Mouse (Mus musculus) forebrain, embryonic 12.5 days (tissue): Measurements from ENCODE around the gene St5. TPM values are rescaled to one million over a fixed set of nuclear protein-coding genes. Genes with fewer than 3 reads are reported as not detected.

ENCODE experiments used
- ATAC-seq: fragments of 200-750 bp; cut with Nextera tagmentation; 2 replicates; pipeline ENCODE4 v1.8.0; 2017; ENCODE audit warnings: moderate TSS enrichment; ENCODE audit not compliant: low FRiP score
- H3K27ac ChIP-seq: fragments of 300-500 bp; sonication (generic); 2 replicates; pipeline ENCODE4 v1.5.1; 2016; ENCODE audit warnings: mild to moderate bottlenecking
- H3K27me3 ChIP-seq: fragments of 300-500 bp; sonication (generic); 2 replicates; pipeline ENCODE4 v1.6.1; 2016; ENCODE audit warnings: mild to moderate bottlenecking
- H3K36me3 ChIP-seq: fragments of 300-500 bp; sonication (generic); replicated peaks from 2 replicates; pipeline ENCODE4 v1.6.1; 2016; ENCODE audit warnings: mild to moderate bottlenecking
- H3K4me1 ChIP-seq: fragments of 300-500 bp; sonication (generic); 2 replicates; pipeline ENCODE4 v1.6.1; 2016
- H3K4me2 ChIP-seq: fragments of 300-500 bp; sonication (generic); 2 replicates; pipeline ENCODE4 v1.6.1; 2016; ENCODE audit warnings: mild to moderate bottlenecking, moderate library complexity
- H3K4me3 ChIP-seq: fragments of 300-500 bp; sonication (generic); replicated peaks from 2 replicates; pipeline ENCODE4 v1.5.1; 2016; ENCODE audit warnings: mild to moderate bottlenecking
- H3K9ac ChIP-seq: fragments of 300-500 bp; sonication (generic); 2 replicates; pipeline ENCODE4 v1.6.1; 2016; ENCODE audit warnings: mild to moderate bottlenecking
- H3K9me3 ChIP-seq: fragments of 300-500 bp; sonication (generic); 2 replicates; pipeline ENCODE4 v1.6.1; 2016
- WGBS: fragments of 180-500 bp; shearing (Covaris S2); methylation state at CpG from one replicate; pipeline ENCODE4 v1.1.7; 2016; 5-methylcytosine and 5-hydroxymethylcytosine counted together
- polyA plus RNA-seq: library from polyadenylated mRNA; unstranded; fragments of >200 nt; fragmentation: Nextera tagmentation; extraction: Ambion mirVana; gene quantifications from 2 replicates; pipeline ENCODE4 v1.2.1, GENCODE M21; 2016

The St5 gene
- polyA plus RNA-seq, 1 experiment from 2014 or later, result 26.0 TPM

- H3K9ac ChIP-seq, result no peak overlapping the region
- 92% methylated on average over 10 of the region's 10 CpGs for WGBS
- peaks cover 9% of the 10 kb centered on the region for H3K36me3 ChIP-seq
- no peak overlapping the region for H3K4me3 ChIP-seq
- no peaks in the 10 kb centered on the region for H3K27me3 ChIP-seq
- H3K27ac ChIP-seq, result no peak overlapping the region
- no peaks in the 10 kb centered on the region for H3K4me1 ChIP-seq
- no peaks in the 10 kb centered on the region for H3K9me3 ChIP-seq
- no peak for ATAC-seq
- no peak overlapping the region for H3K4me2 ChIP-seq
Observed at GRCm38 (mm10) chr7:109541609-109542363, 161.6 kb downstream of the St5 start.

GRCm38 (mm10) chr7:109540902-109541301 lies 162.5 kb downstream of the St5 start:
- no peaks in the 10 kb centered on the region for H3K9me3 ChIP-seq
- H3K36me3 ChIP-seq, result peaks cover 9% of the 10 kb centered on the region
- H3K4me3 ChIP-seq, result no peak overlapping the region
- H3K9ac ChIP-seq, result no peak overlapping the region
- no peak overlapping the region for H3K4me2 ChIP-seq
- ATAC-seq, result no peak
- peaks cover 4% of the 10 kb centered on the region; the same call in 1 of the 2 replicates for H3K4me1 ChIP-seq
- H3K27ac ChIP-seq, result no peak overlapping the region
- H3K27me3 ChIP-seq, result no peaks in the 10 kb centered on the region

GRCm38 (mm10) chr7:109536451-109536946 lies 166.9 kb downstream of the St5 start:
- Histone ChIP-seq H3K4me1 (peaks cover 4% of the 10 kb centered on the region; the same call in 1 of the 2 replicates), H3K9me3 (no peaks in the 10 kb centered on the region), H3K27ac (0 out of 2 replicates have a peak overlapping the region, but pooled peaks have one; percentile 66), H3K4me3 (no peak overlapping the region), H3K36me3 (0 out of 2 replicates have a peak, but pooled peaks cover 4% of the 10 kb centered on the region), H3K27me3 (no peaks in the 10 kb centered on the region), H3K4me2 (no peak overlapping the region), H3K9ac (no peak overlapping the region)
- 44% methylated on average over 4 of the region's 4 CpGs for WGBS
- ATAC-seq, result peak; percentile 36; the same call in 1 of the 2 replicates

GRCm38 (mm10) chr7:109534921-109535320 lies 168.5 kb downstream of the St5 start:
- 0 out of 2 replicates have a peak, but pooled peaks cover 6% of the 10 kb centered on the region for H3K36me3 ChIP-seq
- H3K4me1 ChIP-seq, result peaks cover 4% of the 10 kb centered on the region; the same call in 1 of the 2 replicates
- no peaks in the 10 kb centered on the region for H3K27me3 ChIP-seq
- H3K27ac ChIP-seq, result no peak overlapping the region
- WGBS, result 97% methylated on average over 3 of the region's 3 CpGs
- ATAC-seq, result no peak
- no peak overlapping the region for H3K4me2 ChIP-seq
- no peak overlapping the region for H3K4me3 ChIP-seq
- H3K9ac ChIP-seq, result no peak overlapping the region
- H3K9me3 ChIP-seq, result no peaks in the 10 kb centered on the region

GRCm38 (mm10) chr7:109533888-109534287 lies 169.5 kb downstream of the St5 start:
- H3K36me3 ChIP-seq, result 0 out of 2 replicates have a peak, but pooled peaks cover 4% of the 10 kb centered on the region
- no peak overlapping the region for H3K4me3 ChIP-seq
- no peak overlapping the region for H3K4me2 ChIP-seq
- no peaks in the 10 kb centered on the region for H3K9me3 ChIP-seq
- peaks cover 4% of the 10 kb centered on the region; the same call in 1 of the 2 replicates for H3K4me1 ChIP-seq
- ATAC-seq, result no peak
- H3K27ac ChIP-seq, result no peak overlapping the region
- 90% methylated on average over 4 of the region's 4 CpGs for WGBS
- H3K27me3 ChIP-seq, result no peaks in the 10 kb centered on the region
- H3K9ac ChIP-seq, result no peak overlapping the region

- ATAC-seq, result no peak
- no peak overlapping the region for H3K27ac ChIP-seq
- no peaks in the 10 kb centered on the region for H3K27me3 ChIP-seq
- peaks cover 4% of the 10 kb centered on the region; the same call in 1 of the 2 replicates for H3K4me1 ChIP-seq
- H3K9ac ChIP-seq, result no peak overlapping the region
- no peak overlapping the region for H3K4me2 ChIP-seq
- WGBS, result 82% methylated on average over 4 of the region's 4 CpGs
- no peaks in the 10 kb centered on the region for H3K9me3 ChIP-seq
- 0 out of 2 replicates have a peak, but pooled peaks cover 4% of the 10 kb centered on the region for H3K36me3 ChIP-seq
- H3K4me3 ChIP-seq, result no peak overlapping the region
Observed at GRCm38 (mm10) chr7:109533129-109533528, 170.3 kb downstream of the St5 start.

- H3K36me3 ChIP-seq, result 0 out of 2 replicates have a peak, but pooled peaks cover 4% of the 10 kb centered on the region
Observed at GRCm38 (mm10) chr7:109532691-109533090, 170.7 kb downstream of the St5 start.

GRCm38 (mm10) chr7:109531501-109531900 lies 171.9 kb downstream of the St5 start:
- ATAC-seq, result no peak

More at GRCm38 (mm10) chr7:109532691-109533090, 170.7 kb downstream of the St5 start:
- Histone ChIP-seq H3K9ac (no peak overlapping the region), H3K27me3 (no peaks in the 10 kb centered on the region), H3K4me3 (no peak overlapping the region), H3K4me2 (no peak overlapping the region), H3K27ac (no peak overlapping the region), H3K4me1 (peaks cover 4% of the 10 kb centered on the region; the same call in 1 of the 2 replicates), H3K9me3 (no peaks in the 10 kb centered on the region)
- WGBS, result 91% methylated on average over 3 of the region's 3 CpGs
- no peak for ATAC-seq

GRCm38 (mm10) chr7:109529741-109530140 lies 173.7 kb downstream of the St5 start:
- Histone ChIP-seq H3K36me3 (peaks cover 22% of the 10 kb centered on the region), H3K4me2 (no peak overlapping the region), H3K9ac (no peak overlapping the region), H3K4me3 (no peak overlapping the region), H3K27ac (no peak overlapping the region), H3K27me3 (no peaks in the 10 kb centered on the region), H3K9me3 (no peaks in the 10 kb centered on the region), H3K4me1 (no peaks in the 10 kb centered on the region)
- no peak for ATAC-seq
- 81% methylated on average over 2 of the region's 2 CpGs for WGBS

More at GRCm38 (mm10) chr7:109531501-109531900, 171.9 kb downstream of the St5 start:
- Histone ChIP-seq H3K4me3 (no peak overlapping the region), H3K36me3 (peaks cover 7% of the 10 kb centered on the region), H3K4me2 (no peak overlapping the region), H3K27me3 (no peaks in the 10 kb centered on the region), H3K27ac (no peak overlapping the region), H3K4me1 (peaks cover 4% of the 10 kb centered on the region; the same call in 1 of the 2 replicates), H3K9me3 (no peaks in the 10 kb centered on the region), H3K9ac (no peak overlapping the region)
- WGBS, result 88% methylated on average over 5 of the region's 5 CpGs

GRCm38 (mm10) chr7:109528356-109528755 lies 175.0 kb downstream of the St5 start:
- Histone ChIP-seq H3K27ac (no peak overlapping the region), H3K27me3 (no peaks in the 10 kb centered on the region), H3K9me3 (no peaks in the 10 kb centered on the region), H3K9ac (no peak overlapping the region), H3K4me2 (no peak overlapping the region), H3K4me1 (no peaks in the 10 kb centered on the region), H3K4me3 (no peak overlapping the region), H3K36me3 (peaks cover 36% of the 10 kb centered on the region)
- WGBS, result 9% methylated on average over 3 of the region's 3 CpGs
- peak; percentile 85 for ATAC-seq

GRCm38 (mm10) chr7:109527536-109527935 lies 175.9 kb downstream of the St5 start:
- ATAC-seq, result no peak
- H3K27ac ChIP-seq, result no peak overlapping the region
- 79% methylated on average over 3 of the region's 3 CpGs for WGBS
- no peaks in the 10 kb centered on the region for H3K4me1 ChIP-seq
- H3K36me3 ChIP-seq, result peaks cover 44% of the 10 kb centered on the region
- H3K4me2 ChIP-seq, result no peak overlapping the region
- H3K9ac ChIP-seq, result no peak overlapping the region
- no peak overlapping the region for H3K4me3 ChIP-seq
- no peaks in the 10 kb centered on the region for H3K27me3 ChIP-seq
- no peaks in the 10 kb centered on the region for H3K9me3 ChIP-seq

- H3K36me3 ChIP-seq, result peaks cover 59% of the 10 kb centered on the region
- 0 out of 2 replicates have a peak overlapping the region, but pooled peaks have one; percentile 19 for H3K27ac ChIP-seq
- H3K9ac ChIP-seq, result no peak overlapping the region
- 81% methylated on average over 16 of the region's 16 CpGs for WGBS
- no peak for ATAC-seq
- no peak overlapping the region for H3K4me3 ChIP-seq
- H3K4me1 ChIP-seq, result peaks cover 6% of the 10 kb centered on the region
- no peak overlapping the region for H3K4me2 ChIP-seq
- no peaks in the 10 kb centered on the region for H3K27me3 ChIP-seq
- no peaks in the 10 kb centered on the region for H3K9me3 ChIP-seq
Observed at GRCm38 (mm10) chr7:109525740-109526663, 177.4 kb downstream of the St5 start.
